Mouse (Mus musculus): Measurements from ENCODE around the gene Egr4.

Gene Egr4

GRCm38 (mm10) chr6:85513531-85513910 is at the start of gene Egr4:
TSS of gene Egr4 (minus strand) at chr6:85513589.
- peak; percentile 57 for DNase-seq (ENCODE audit: low spot score)

GRCm38 (mm10) chr6:85562374-85562773 is 49.0 kb upstream of the Egr4 start:
- DNase-seq (ENCODE audit: low spot score) = no peak

- DNase-seq (ENCODE audit: low spot score) = no peak
Measured at GRCm38 (mm10) chr6:85547642-85548041, 34.3 kb upstream of the Egr4 start.

GRCm38 (mm10) chr6:85544251-85544881 is 31.0 kb upstream of the Egr4 start:
- no peak for DNase-seq (ENCODE audit: low spot score)

- no peak for DNase-seq (ENCODE audit: low spot score)
Measured at GRCm38 (mm10) chr6:85543351-85544175, 30.2 kb upstream of the Egr4 start.

- no peak for DNase-seq (ENCODE audit: low spot score)
Measured at GRCm38 (mm10) chr6:85522825-85523224, 9.4 kb upstream of the Egr4 start.

- DNase-seq (ENCODE audit: low spot score) = no peak
Measured at GRCm38 (mm10) chr6:85522026-85522425, 8.6 kb upstream of the Egr4 start.

GRCm38 (mm10) chr6:85518091-85518693 is 4.8 kb upstream of the Egr4 start:
- no peak for DNase-seq (ENCODE audit: low spot score)

- no peak for DNase-seq (ENCODE audit: low spot score)
Measured at GRCm38 (mm10) chr6:85515941-85516340, 2.6 kb upstream of the Egr4 start.

- DNase-seq (ENCODE audit: low spot score) = no peak
Measured at GRCm38 (mm10) chr6:85512577-85513530, 535 bp downstream of the Egr4 start.

- DNase-seq (ENCODE audit: low spot score) = no peak
Measured at GRCm38 (mm10) chr6:85512056-85512440, 1.3 kb downstream of the Egr4 start.

GRCm38 (mm10) chr6:85511286-85512055 is 1.9 kb downstream of the Egr4 start:
- DNase-seq (ENCODE audit: low spot score) = peak; percentile 80

- peak; percentile 72 for DNase-seq (ENCODE audit: low spot score)
Measured at GRCm38 (mm10) chr6:85510476-85510875, 2.9 kb downstream of the Egr4 start.

- no peak for DNase-seq (ENCODE audit: low spot score)
Measured at GRCm38 (mm10) chr6:85508602-85509001, 4.8 kb downstream of the Egr4 start.

GRCm38 (mm10) chr6:85504908-85505307 is 8.5 kb downstream of the Egr4 start:
- no peak for DNase-seq (ENCODE audit: low spot score)

GRCm38 (mm10) chr6:85502911-85503250 is 10.5 kb downstream of the Egr4 start, which contains the start of gene Fbxo41:
TSS of gene Fbxo41 (minus strand) at chr6:85502994.
- DNase-seq (ENCODE audit: low spot score) = peak; percentile 53

GRCm38 (mm10) chr6:85502103-85502910 is 11.1 kb downstream of the Egr4 start:
- DNase-seq (ENCODE audit: low spot score) = no peak

GRCm38 (mm10) chr6:85501571-85502102 is 11.8 kb downstream of the Egr4 start:
- DNase-seq (ENCODE audit: low spot score) = no peak

- DNase-seq (ENCODE audit: low spot score) = no peak
Measured at GRCm38 (mm10) chr6:85500416-85500815, 13.0 kb downstream of the Egr4 start.

- peak; percentile 56 for DNase-seq (ENCODE audit: low spot score)
Measured at GRCm38 (mm10) chr6:85498147-85498546, 15.2 kb downstream of the Egr4 start.
